Mouse (Mus musculus): Measurements from ENCODE around the gene Zfp768.
"Not testable (repeated sequence)": the region's sequence is repeated elsewhere in the genome, so short reads cannot be mapped to it uniquely, and the experiment has no call there.

The Zfp768 gene

GRCm38 (mm10) chr7:127345512-127346325 is at the start of gene Zfp768:
Zfp768 (minus strand) TSS chr7:127345589.
- peak; percentile 96 for DNase-seq (ENCODE audit: low read depth, low spot score)

GRCm38 (mm10) chr7:127393944-127394333 is 48.5 kb upstream of the Zfp768 start:
- DNase-seq (ENCODE audit: low read depth, low spot score), result no peak

- peak; percentile 98 for DNase-seq (ENCODE audit: low read depth, low spot score)
These were observed 48.0 kb upstream of the Zfp768 start, which contains the start of gene E430018J23Rik for GRCm38 (mm10) chr7:127393157-127393943. E430018J23Rik (minus strand) TSS chr7:127393629.

- DNase-seq (ENCODE audit: low read depth, low spot score), result no peak
These were observed 46.9 kb upstream of the Zfp768 start for GRCm38 (mm10) chr7:127392251-127392824.

- DNase-seq (ENCODE audit: low read depth, low spot score), result no peak
These were observed 46.1 kb upstream of the Zfp768 start for GRCm38 (mm10) chr7:127391538-127391937.

- DNase-seq (ENCODE audit: low read depth, low spot score), result no peak
These were observed 44.9 kb upstream of the Zfp768 start for GRCm38 (mm10) chr7:127390306-127390705.

GRCm38 (mm10) chr7:127388201-127388600 is 42.8 kb upstream of the Zfp768 start:
- not testable (repeated sequence) for DNase-seq (ENCODE audit: low read depth, low spot score)

GRCm38 (mm10) chr7:127386641-127387392 is 41.4 kb upstream of the Zfp768 start, which contains the start of gene 9130019O22Rik:
9130019O22Rik (minus strand) TSS chr7:127387166.
- peak; percentile 94 for DNase-seq (ENCODE audit: low read depth, low spot score)

- DNase-seq (ENCODE audit: low read depth, low spot score), result not testable (repeated sequence)
These were observed 40.2 kb upstream of the Zfp768 start for GRCm38 (mm10) chr7:127385560-127385959.

GRCm38 (mm10) chr7:127378310-127378921 is 33.0 kb upstream of the Zfp768 start:
- DNase-seq (ENCODE audit: low read depth, low spot score), result no peak

GRCm38 (mm10) chr7:127375271-127376245 is 30.2 kb upstream of the Zfp768 start, which contains the start of gene Zfp747:
Zfp747 (minus strand) TSS chr7:127376050.
- DNase-seq (ENCODE audit: low read depth, low spot score), result peak; percentile 98

- DNase-seq (ENCODE audit: low read depth, low spot score), result peak; percentile 59
These were observed 26.5 kb upstream of the Zfp768 start for GRCm38 (mm10) chr7:127371870-127372269.

- no peak for DNase-seq (ENCODE audit: low read depth, low spot score)
These were observed 25.8 kb upstream of the Zfp768 start for GRCm38 (mm10) chr7:127371213-127371612.

GRCm38 (mm10) chr7:127366249-127366648 is 20.9 kb upstream of the Zfp768 start:
- no peak for DNase-seq (ENCODE audit: low read depth, low spot score)

- no peak for DNase-seq (ENCODE audit: low read depth, low spot score)
These were observed 18.8 kb upstream of the Zfp768 start for GRCm38 (mm10) chr7:127364166-127364565.

GRCm38 (mm10) chr7:127363475-127363921 is 18.1 kb upstream of the Zfp768 start:
- peak; percentile 32 for DNase-seq (ENCODE audit: low read depth, low spot score)

- peak; percentile 70 for DNase-seq (ENCODE audit: low read depth, low spot score)
These were observed 17.0 kb upstream of the Zfp768 start for GRCm38 (mm10) chr7:127362418-127362817.

GRCm38 (mm10) chr7:127361449-127361848 is 16.1 kb upstream of the Zfp768 start:
- DNase-seq (ENCODE audit: low read depth, low spot score), result no peak

GRCm38 (mm10) chr7:127360265-127360664 is 14.9 kb upstream of the Zfp768 start:
- DNase-seq (ENCODE audit: low read depth, low spot score), result no peak
